In the genomic region with DNA sequence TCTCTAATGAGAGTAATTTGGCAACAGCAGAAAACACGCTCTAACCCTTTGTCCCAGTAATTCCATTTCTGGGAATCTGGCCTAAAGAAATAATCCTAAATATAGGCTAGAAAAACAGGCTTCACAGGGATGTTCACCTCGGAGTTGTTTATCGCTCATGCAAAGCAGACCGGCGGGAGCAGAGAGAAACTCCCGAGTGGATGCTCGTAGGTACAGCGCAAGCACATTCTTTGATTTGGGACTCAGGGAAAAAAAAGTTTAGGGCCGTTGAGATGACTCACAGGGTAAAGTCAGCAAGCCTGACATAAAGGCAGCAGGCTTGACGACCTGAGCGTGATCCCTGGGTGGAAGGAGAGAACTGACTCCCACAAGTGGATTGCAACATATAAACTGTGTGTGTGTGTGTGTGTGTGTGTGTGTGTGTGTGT, we compare ENCODE assay signal across 9 mouse cellular contexts.
DNase-seq lines count a peak whose midpoint lies in the region; ATAC-seq lines count a peak whose summit lies in the region.
"Had no signal": no experiment of that assay in that cellular context is flagged by ENCODE, and none has a peak within 500 bp of the region (broad histone marks: within the 10 kb centered on the region; RNA-seq: fewer than 3 reads in every experiment).

No protein-coding gene starts in this region.

- no peak overlapping the region for H3K4me3 ChIP-seq in embryonic facial prominence, embryonic 13.5 days
- no peak overlapping the region for H3K4me3 ChIP-seq in embryonic facial prominence, embryonic 10.5 days
- no peak overlapping the region for H3K4me3 ChIP-seq in kidney, embryonic 16.5 days (ENCODE audit: low read length)
- H3K4me3 ChIP-seq: megakaryocyte, embryonic 14.5 days had no signal

- H3K36me3 ChIP-seq in embryonic facial prominence, embryonic 13.5 days: 0 out of 2 replicates have a peak, but pooled peaks cover 6% of the 10 kb centered on the region
- H3K36me3 ChIP-seq in embryonic facial prominence, embryonic 10.5 days (replicated peaks): peaks cover 9% of the 10 kb centered on the region
- 0 out of 2 replicates have a peak, but pooled peaks cover 4% of the 10 kb centered on the region for H3K36me3 ChIP-seq in kidney, embryonic 16.5 days (ENCODE audit: insufficient read depth, low read length)

- 62% methylated on average over 11 of the region's 11 CpGs for WGBS in embryonic facial prominence, embryonic 13.5 days
- WGBS in embryonic facial prominence, embryonic 10.5 days: 87% methylated on average over 11 of the region's 11 CpGs
- WGBS in kidney, embryonic 16.5 days: 21% methylated on average over 11 of the region's 11 CpGs

- no peaks in the 10 kb centered on the region for H3K9me3 ChIP-seq in embryonic facial prominence, embryonic 13.5 days
- H3K9me3 ChIP-seq in embryonic facial prominence, embryonic 10.5 days: no peaks in the 10 kb centered on the region
- no peaks in the 10 kb centered on the region for H3K9me3 ChIP-seq in kidney, embryonic 16.5 days (ENCODE audit: low read length)
- H3K9me3 ChIP-seq: megakaryocyte, embryonic 14.5 days had no signal

- H3K4me1 ChIP-seq in embryonic facial prominence, embryonic 13.5 days: peaks cover 41% of the 10 kb centered on the region
- peaks cover 44% of the 10 kb centered on the region for H3K4me1 ChIP-seq in embryonic facial prominence, embryonic 10.5 days
- H3K4me1 ChIP-seq in kidney, embryonic 16.5 days (ENCODE audit: insufficient read depth, low read length): peaks cover 54% of the 10 kb centered on the region

- H3K4me2 ChIP-seq in embryonic facial prominence, embryonic 13.5 days: no peak overlapping the region
- H3K4me2 ChIP-seq in kidney, embryonic 16.5 days (replicated peaks; ENCODE audit: low read depth, low read length): no peak overlapping the region

- no peak overlapping the region for H3K9ac ChIP-seq in embryonic facial prominence, embryonic 13.5 days
- no peak overlapping the region for H3K9ac ChIP-seq in kidney, embryonic 16.5 days (replicated peaks; ENCODE audit: low read length)

- DNase-seq in embryonic facial prominence, embryonic 10.5 days (ENCODE audit: low spot score): no peak
- no peak for DNase-seq in kidney, adult 18-20 months
- peak; percentile 63 for DNase-seq in 3134 (ENCODE audit: extremely low read depth, insufficient read length, low spot score)
- peak; percentile 96 for DNase-seq in gonadal fat pad, adult 2 months (ENCODE audit: low read depth)
- DNase-seq in ovary, adult 18-20 months (ENCODE audit: low spot score): no peak
- no peak for DNase-seq in left cerebral cortex, adult 9 months (ENCODE audit: low spot score in 2 of 2)

- no peak for ATAC-seq in embryonic facial prominence, embryonic 13.5 days (ENCODE audit: insufficient number of reproducible peaks, insufficient read depth, low FRiP score, low TSS enrichment, low read depth)
- no peak for ATAC-seq in kidney, embryonic 16.5 days (ENCODE audit: low FRiP score, low TSS enrichment)

- H3K27me3 ChIP-seq in embryonic facial prominence, embryonic 13.5 days: no peaks in the 10 kb centered on the region
- H3K27me3 ChIP-seq in embryonic facial prominence, embryonic 10.5 days (replicated peaks; ENCODE audit: low read depth, poor library complexity, severe bottlenecking): no peaks in the 10 kb centered on the region
- no peaks in the 10 kb centered on the region for H3K27me3 ChIP-seq in kidney, embryonic 16.5 days (ENCODE audit: insufficient read depth, low read length)
- H3K27me3 ChIP-seq: megakaryocyte, embryonic 14.5 days had no signal

- peak overlapping the region; percentile 39; the same call in 1 of the 2 replicates for H3K27ac ChIP-seq in embryonic facial prominence, embryonic 13.5 days
- no peak overlapping the region for H3K27ac ChIP-seq in embryonic facial prominence, embryonic 10.5 days (replicated peaks)
- peak overlapping the region; percentile 68 for H3K27ac ChIP-seq in kidney, embryonic 16.5 days (ENCODE audit: low read length)

Comparison
In these comparisons a context has a peak if more than half of its experiments do, and no peak if none do; other contexts are left out.
1. DNase-seq: peak in 3134 (single experiment) and gonadal fat pad, adult 2 months (single experiment); none in embryonic facial prominence, embryonic 10.5 days (single experiment), kidney, adult 18-20 months (single experiment), ovary, adult 18-20 months (single experiment) and left cerebral cortex, adult 9 months (0 of 2).